Comparison of ENCODE assay signal across 8 mouse cellular contexts in genomic region chr13:28651810-28652209, GRCm38 (mm10).
DNase-seq lines count a peak whose midpoint lies in the region; ATAC-seq and TF ChIP-seq lines count a peak whose summit lies in the region.

No protein-coding gene starts in this region.

- H3K36me3 ChIP-seq in hindbrain, embryonic 12.5 days = no peaks in the 10 kb centered on the region
- H3K36me3 ChIP-seq in hindbrain, embryonic 11.5 days (ENCODE audit: control insufficient read depth, insufficient read depth, low read length) = no peaks in the 10 kb centered on the region
- no peaks in the 10 kb centered on the region for H3K36me3 ChIP-seq in forebrain, embryonic 14.5 days (ENCODE audit: control insufficient read depth, insufficient read depth, low read length)
- no peaks in the 10 kb centered on the region for H3K36me3 ChIP-seq in midbrain, embryonic 16.5 days (ENCODE audit: control insufficient read depth, insufficient read depth, low read length)
- no peaks in the 10 kb centered on the region for H3K36me3 ChIP-seq in liver, postnatal 0 days (replicated peaks; ENCODE audit: insufficient read depth, low read length)

- TF ChIP-seq EP300 in liver, postnatal 0 days (IDR thresholded peaks at IDR 0.05; ENCODE audit: low read depth) = no peak

- H3K27ac ChIP-seq in hindbrain, embryonic 12.5 days = 0 out of 2 replicates have a peak overlapping the region, but pooled peaks have one; percentile 23
- no peak overlapping the region for H3K27ac ChIP-seq in hindbrain, embryonic 11.5 days (ENCODE audit: low read depth, low read length)
- no peak overlapping the region; the same call in none of the 2 replicates for H3K27ac ChIP-seq in forebrain, embryonic 14.5 days (ENCODE audit: low read depth, low read length)
- H3K27ac ChIP-seq in midbrain, embryonic 16.5 days (ENCODE audit: low read length) = no peak overlapping the region
- no peak overlapping the region for H3K27ac ChIP-seq in liver, postnatal 0 days (ENCODE audit: low read depth)

- H3K4me2 ChIP-seq in hindbrain, embryonic 12.5 days (replicated peaks) = no peak overlapping the region
- H3K4me2 ChIP-seq in hindbrain, embryonic 11.5 days (replicated peaks; ENCODE audit: low read depth, low read length) = no peak overlapping the region
- H3K4me2 ChIP-seq in forebrain, embryonic 14.5 days (ENCODE audit: low read length) = no peak overlapping the region
- H3K4me2 ChIP-seq in midbrain, embryonic 16.5 days (ENCODE audit: low read length) = no peak overlapping the region
- no peak overlapping the region for H3K4me2 ChIP-seq in liver, postnatal 0 days (ENCODE audit: low read depth, low read length)

- no peak overlapping the region for H3K9ac ChIP-seq in hindbrain, embryonic 12.5 days
- no peak overlapping the region for H3K9ac ChIP-seq in hindbrain, embryonic 11.5 days (ENCODE audit: low read depth, low read length)
- H3K9ac ChIP-seq in forebrain, embryonic 14.5 days (ENCODE audit: low read length) = no peak overlapping the region
- no peak overlapping the region for H3K9ac ChIP-seq in midbrain, embryonic 16.5 days (ENCODE audit: low read depth, low read length)
- no peak overlapping the region for H3K9ac ChIP-seq in liver, postnatal 0 days (replicated peaks)

- peaks cover 8% of the 10 kb centered on the region; the same call in 1 of the 2 replicates for H3K4me1 ChIP-seq in hindbrain, embryonic 12.5 days
- no peaks in the 10 kb centered on the region for H3K4me1 ChIP-seq in hindbrain, embryonic 11.5 days (replicated peaks; ENCODE audit: control insufficient read depth, insufficient read depth, low read length)
- peaks cover 3% of the 10 kb centered on the region; the same call in 1 of the 2 replicates for H3K4me1 ChIP-seq in forebrain, embryonic 14.5 days (ENCODE audit: control insufficient read depth, insufficient read depth, low read length)
- 0 out of 2 replicates have a peak, but pooled peaks cover 3% of the 10 kb centered on the region for H3K4me1 ChIP-seq in midbrain, embryonic 16.5 days (ENCODE audit: control insufficient read depth, insufficient read depth, low read length)
- 0 out of 2 replicates have a peak, but pooled peaks cover 6% of the 10 kb centered on the region for H3K4me1 ChIP-seq in liver, postnatal 0 days (ENCODE audit: insufficient read depth)

- no peak overlapping the region for H3K4me3 ChIP-seq in hindbrain, embryonic 12.5 days
- H3K4me3 ChIP-seq in hindbrain, embryonic 11.5 days (ENCODE audit: low read depth, low read length) = no peak overlapping the region
- H3K4me3 ChIP-seq in forebrain, embryonic 14.5 days (ENCODE audit: low read depth, low read length) = no peak overlapping the region
- H3K4me3 ChIP-seq in midbrain, embryonic 16.5 days (ENCODE audit: low read depth, low read length) = no peak overlapping the region
- H3K4me3 ChIP-seq in liver, postnatal 0 days (ENCODE audit: low read depth, low read length) = no peak overlapping the region

- no peaks in the 10 kb centered on the region for H3K27me3 ChIP-seq in hindbrain, embryonic 12.5 days
- no peaks in the 10 kb centered on the region for H3K27me3 ChIP-seq in hindbrain, embryonic 11.5 days (ENCODE audit: control insufficient read depth, insufficient read depth, low read length)
- no peaks in the 10 kb centered on the region for H3K27me3 ChIP-seq in forebrain, embryonic 14.5 days (replicated peaks; ENCODE audit: control insufficient read depth, insufficient read depth, low read length)
- H3K27me3 ChIP-seq in midbrain, embryonic 16.5 days (ENCODE audit: control insufficient read depth, insufficient read depth, low read depth, low read length) = no peaks in the 10 kb centered on the region
- no peaks in the 10 kb centered on the region for H3K27me3 ChIP-seq in liver, postnatal 0 days (ENCODE audit: insufficient read depth, low read length)

- DNase-seq in hindbrain, embryonic 11.5 days (ENCODE audit: low spot score) = no peak
- DNase-seq in adrenal gland, adult 8-10 months = peak; percentile 16
- peak; percentile 78 for DNase-seq in forebrain, embryonic 14.5 days (ENCODE audit: low spot score)
- peak; percentile 67 to 78 for DNase-seq in kidney, postnatal 36 days
- no peak for DNase-seq in liver, postnatal 0 days
- DNase-seq in spleen, postnatal 4 days (ENCODE audit: low spot score in 2 of 2) = no peak

- no peak for ATAC-seq in hindbrain, embryonic 12.5 days (ENCODE audit: low FRiP score)
- no peak for ATAC-seq in hindbrain, embryonic 11.5 days (ENCODE audit: low FRiP score)
- peak; percentile 83 for ATAC-seq in forebrain, embryonic 14.5 days
- peak; percentile 80 for ATAC-seq in midbrain, embryonic 16.5 days
- no peak for ATAC-seq in liver, postnatal 0 days

- no peaks in the 10 kb centered on the region for H3K9me3 ChIP-seq in hindbrain, embryonic 12.5 days (replicated peaks)
- no peaks in the 10 kb centered on the region for H3K9me3 ChIP-seq in hindbrain, embryonic 11.5 days (ENCODE audit: control insufficient read depth, low read length)
- no peaks in the 10 kb centered on the region for H3K9me3 ChIP-seq in forebrain, embryonic 14.5 days (replicated peaks; ENCODE audit: control insufficient read depth, low read length)
- H3K9me3 ChIP-seq in midbrain, embryonic 16.5 days (replicated peaks; ENCODE audit: control insufficient read depth, low read length, poor library complexity, severe bottlenecking) = no peaks in the 10 kb centered on the region
- no peaks in the 10 kb centered on the region for H3K9me3 ChIP-seq in liver, postnatal 0 days (ENCODE audit: low read length)

- no peak for TF ChIP-seq CTCF in liver, postnatal 0 days (IDR thresholded peaks at IDR 0.05; ENCODE audit: low read depth)

- 83% methylated on average over 2 of the region's 2 CpGs for WGBS in hindbrain, embryonic 12.5 days
- WGBS in hindbrain, embryonic 11.5 days = 76% methylated on average over 2 of the region's 2 CpGs
- WGBS in forebrain, embryonic 14.5 days = 41% methylated on average over 2 of the region's 2 CpGs
- 85% methylated on average over 2 of the region's 2 CpGs for WGBS in midbrain, embryonic 16.5 days
- WGBS in liver, postnatal 0 days (ENCODE audit: insufficient replicate concordance) = 89% methylated on average over 2 of the region's 2 CpGs

Comparison
In these comparisons a context has a peak if more than half of its experiments do, and no peak if none do; other contexts are left out.
1. ATAC-seq: peak in forebrain, embryonic 14.5 days (single experiment) and midbrain, embryonic 16.5 days (single experiment); none in hindbrain, embryonic 12.5 days (single experiment), hindbrain, embryonic 11.5 days (single experiment) and liver, postnatal 0 days (single experiment).
2. DNase-seq: peak in adrenal gland, adult 8-10 months (single experiment), forebrain, embryonic 14.5 days (single experiment) and kidney, postnatal 36 days (2 of 2); none in hindbrain, embryonic 11.5 days (single experiment), liver, postnatal 0 days (single experiment) and spleen, postnatal 4 days (0 of 2).